Mouse (Mus musculus): ENCODE data around the gene Slc28a3.

The Slc28a3 gene

GRCm38 (mm10) chr13:58610716-58611115 is at the start of gene Slc28a3:
Gene Slc28a3, minus strand, starts transcription at chr13:58610877.
- DNase-seq (ENCODE audit: extremely low spot score): no peak

DNA sequence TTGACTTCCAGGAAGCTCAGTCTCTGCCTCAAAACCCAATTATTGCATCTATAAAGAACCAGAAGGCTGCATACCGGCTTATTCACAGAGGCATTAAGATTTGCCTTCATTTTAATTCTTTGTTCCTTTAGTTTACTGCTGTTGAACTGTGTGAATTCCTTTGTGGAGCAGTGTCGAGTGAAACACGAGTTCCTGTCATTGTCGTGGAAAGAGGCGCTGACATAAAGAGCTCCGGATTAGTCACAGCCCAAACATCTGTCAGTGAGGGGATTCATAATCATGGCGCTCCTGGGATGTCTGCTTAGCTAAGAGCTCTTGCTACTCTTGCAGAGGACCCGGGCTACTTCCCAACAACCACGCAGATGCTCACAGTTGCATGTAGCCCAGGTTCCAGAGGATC is 47.3 kb upstream of the Slc28a3 start:
- no peak for DNase-seq (ENCODE audit: extremely low spot score)

DNA sequence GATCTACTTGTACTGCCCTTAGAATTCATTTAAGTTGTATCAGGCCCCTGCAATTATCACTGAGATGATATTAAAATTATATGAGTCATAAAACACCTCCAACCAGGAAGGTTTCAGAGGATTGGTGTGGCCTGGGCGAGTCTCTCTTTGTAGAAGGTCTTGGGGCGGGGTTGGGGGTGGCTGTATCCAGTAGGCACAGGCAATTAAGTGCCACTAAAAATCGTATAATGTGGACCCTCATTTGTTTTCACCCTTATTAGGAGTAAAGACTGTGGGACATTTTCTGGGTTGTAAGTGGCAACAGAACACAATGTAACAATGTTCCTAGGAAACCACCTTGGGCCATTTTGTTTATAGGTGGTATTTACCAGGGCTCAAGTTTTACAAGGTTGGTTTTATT is 46.2 kb upstream of the Slc28a3 start:
- DNase-seq (ENCODE audit: extremely low spot score): no peak

DNA sequence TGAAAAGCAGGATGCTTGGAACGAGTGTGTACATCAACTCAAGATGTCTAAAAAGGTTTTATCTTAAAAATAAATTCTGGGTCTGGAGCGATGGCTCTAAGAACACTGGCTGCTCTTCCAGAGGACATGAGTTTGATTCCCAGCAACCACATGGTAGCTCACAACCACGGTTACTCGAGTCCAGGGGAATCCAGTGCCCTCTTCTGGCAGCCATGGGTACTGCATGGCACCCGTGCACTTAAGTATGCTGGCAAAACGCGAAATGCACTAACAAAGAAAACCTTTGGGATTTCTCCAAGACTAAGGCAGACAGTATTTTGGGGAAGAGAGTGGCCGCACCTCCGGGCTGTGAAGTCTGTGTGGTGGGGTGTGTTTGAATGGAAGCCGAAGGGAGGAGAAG is 44.9 kb upstream of the Slc28a3 start:
- no peak for DNase-seq (ENCODE audit: extremely low spot score)

DNA sequence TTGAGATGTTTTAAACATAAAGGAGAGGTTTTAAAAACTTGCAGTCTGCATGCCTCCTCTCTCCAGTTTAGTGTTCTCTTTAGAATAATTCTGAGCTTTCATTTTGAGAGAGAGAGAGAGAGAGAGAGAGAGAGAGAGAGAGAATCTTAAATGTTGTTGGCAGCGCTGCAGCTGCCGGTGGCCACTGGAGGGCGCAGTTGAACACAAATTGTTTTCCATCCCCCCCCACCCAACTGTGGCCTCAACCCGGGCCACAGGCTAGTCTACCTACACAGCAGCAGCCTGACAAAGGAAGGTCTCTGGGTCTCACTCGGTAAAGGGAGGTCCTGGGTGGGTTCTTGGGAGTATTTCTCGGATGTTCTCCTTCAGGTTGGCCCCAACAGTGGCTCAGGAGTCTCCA is 29.7 kb upstream of the Slc28a3 start:
- peak; percentile 51 for DNase-seq (ENCODE audit: extremely low spot score)

- no peak for DNase-seq (ENCODE audit: extremely low spot score)
Observed at GRCm38 (mm10) chr13:58638950-58639349, 28.3 kb upstream of the Slc28a3 start.

GRCm38 (mm10) chr13:58637360-58638002 is 26.8 kb upstream of the Slc28a3 start:
- DNase-seq (ENCODE audit: extremely low spot score): peak; percentile 55

DNA sequence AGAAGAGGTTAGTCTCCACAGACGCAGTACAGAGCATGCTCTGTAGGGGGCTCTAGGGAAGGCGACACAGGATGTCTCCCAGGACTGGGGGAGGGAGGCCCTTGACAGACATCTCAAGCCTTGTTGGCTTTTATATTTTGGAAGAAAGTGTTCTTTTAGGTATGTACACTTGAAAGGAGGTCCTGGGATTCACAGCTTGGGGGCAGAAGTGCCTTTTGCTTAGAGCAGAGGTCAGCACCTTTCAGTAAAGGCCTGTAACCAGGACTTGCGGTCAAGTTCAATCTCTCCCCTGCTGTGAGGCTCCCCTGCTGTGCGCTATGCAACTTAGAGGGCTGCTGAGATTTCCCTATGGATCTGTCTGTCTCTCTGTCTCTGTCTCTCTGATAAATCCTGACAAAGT is 23.2 kb upstream of the Slc28a3 start:
- no peak for DNase-seq (ENCODE audit: extremely low spot score)

GRCm38 (mm10) chr13:58630756-58631155 is 20.1 kb upstream of the Slc28a3 start:
- DNase-seq (ENCODE audit: extremely low spot score): no peak

DNA sequence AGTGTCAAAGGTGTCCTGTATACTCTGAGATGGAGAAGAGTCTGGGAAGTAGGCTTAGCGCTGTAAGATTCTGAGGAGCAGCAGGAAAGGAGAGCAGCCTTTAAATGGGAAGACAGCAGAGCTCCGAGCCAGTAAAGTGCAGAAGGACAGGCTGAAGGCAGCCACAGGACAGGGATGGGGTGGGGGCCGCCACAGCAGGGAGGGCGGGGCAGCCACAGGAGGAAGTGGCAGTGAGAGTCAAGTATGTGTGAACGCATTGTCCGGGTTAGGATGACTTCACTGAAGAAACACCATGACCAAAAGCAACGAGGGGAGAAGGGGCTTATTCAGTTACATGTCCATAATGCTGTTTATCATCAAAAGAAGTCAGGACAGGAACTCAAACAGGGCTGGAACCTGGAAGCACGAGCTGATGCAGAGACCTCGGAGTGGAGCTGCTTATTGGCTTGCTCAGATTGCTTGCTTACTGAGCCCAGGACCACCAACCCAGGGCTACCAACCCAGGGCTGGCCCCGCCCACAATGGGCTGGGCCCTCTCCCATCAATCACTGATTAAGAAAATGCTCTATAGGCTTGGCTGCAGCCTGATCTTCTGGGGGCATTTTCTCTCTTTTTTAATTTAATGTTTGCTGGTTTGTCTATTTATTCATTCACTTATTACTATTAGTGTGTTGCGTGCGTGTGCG is 18.8 kb upstream of the Slc28a3 start:
- DNase-seq (ENCODE audit: extremely low spot score): peak; percentile 58

DNA sequence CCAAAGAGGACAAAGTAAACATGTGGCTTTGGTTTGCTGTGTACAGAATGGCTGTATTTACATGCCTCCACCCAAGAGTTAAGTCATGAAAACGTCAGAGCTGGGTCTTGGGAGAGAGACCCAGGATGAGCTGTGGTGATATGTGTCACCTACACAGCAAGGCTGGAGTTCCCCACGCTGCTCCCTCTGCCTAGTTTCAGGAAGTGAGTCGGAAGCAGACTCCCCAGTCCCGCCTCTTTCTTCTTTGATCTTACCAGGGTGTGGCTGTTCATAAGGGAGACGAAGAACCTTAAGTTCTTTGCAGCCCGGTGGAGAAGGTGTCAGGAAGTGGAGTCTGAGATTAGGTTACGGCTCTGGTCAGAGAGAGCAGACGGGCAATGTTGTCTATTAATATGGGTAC is 12.0 kb upstream of the Slc28a3 start:
- DNase-seq (ENCODE audit: extremely low spot score): no peak

- DNase-seq (ENCODE audit: extremely low spot score): no peak
Observed at GRCm38 (mm10) chr13:58619301-58619700, 8.6 kb upstream of the Slc28a3 start.

DNA sequence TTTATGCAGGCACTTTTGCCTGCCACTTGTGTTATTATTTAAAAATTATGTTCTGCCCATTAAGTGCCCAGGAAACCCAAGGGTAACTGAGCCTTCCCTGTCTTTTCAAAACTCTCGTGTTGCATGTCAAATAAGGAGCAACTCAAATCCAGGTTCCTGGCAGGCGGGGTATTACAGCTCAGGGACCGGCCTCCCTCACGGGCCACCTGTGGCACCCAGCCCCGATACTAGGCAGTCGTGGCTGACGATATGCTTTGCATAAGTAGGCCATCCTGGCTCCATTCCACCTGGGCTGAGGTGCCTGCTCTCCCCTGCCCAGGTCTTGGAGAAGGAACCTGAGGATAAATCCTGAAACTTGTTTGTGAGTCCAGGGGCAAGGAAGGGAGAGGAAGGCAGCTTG is 618 bp downstream of the Slc28a3 start:
- DNase-seq (ENCODE audit: extremely low spot score): no peak

DNA sequence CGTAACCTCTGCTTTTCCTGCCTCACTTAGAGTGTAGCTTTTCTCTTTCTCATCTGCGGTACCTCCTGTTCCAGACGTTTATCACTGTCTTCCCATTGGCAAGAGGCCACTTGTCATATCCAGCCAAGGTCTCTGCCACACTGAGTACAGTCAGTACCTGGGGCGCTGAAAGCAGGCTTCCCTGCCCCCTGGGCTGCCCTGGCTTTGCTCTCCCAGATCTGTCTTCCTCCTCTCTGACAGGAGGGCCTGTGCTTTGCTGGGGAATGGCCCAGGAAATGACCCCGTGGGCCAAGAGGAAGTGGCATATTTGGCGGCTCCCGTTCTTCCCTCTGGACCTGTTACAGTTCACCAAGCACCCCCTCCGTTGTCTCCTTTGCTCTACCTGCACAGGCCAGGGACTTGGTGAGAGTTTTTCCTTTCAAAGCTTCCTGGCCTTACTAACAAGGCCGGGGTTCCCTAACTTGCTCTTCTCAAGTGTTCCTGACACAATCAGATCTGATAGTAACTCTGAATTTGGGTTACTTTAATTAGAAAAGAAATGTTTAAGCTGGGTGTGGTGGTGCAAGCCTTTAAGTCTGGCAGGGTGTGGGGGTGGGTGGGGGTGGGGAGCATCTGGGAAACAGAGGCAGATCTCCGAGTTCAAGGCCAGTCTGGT is 9.3 kb downstream of the Slc28a3 start:
- no peak for DNase-seq (ENCODE audit: extremely low spot score)

- peak; percentile 5 for DNase-seq (ENCODE audit: extremely low spot score)
Observed at GRCm38 (mm10) chr13:58598578-58598977, 12.1 kb downstream of the Slc28a3 start.

- DNase-seq (ENCODE audit: extremely low spot score): peak; percentile 36
Observed at GRCm38 (mm10) chr13:58593129-58593528, 17.5 kb downstream of the Slc28a3 start.

GRCm38 (mm10) chr13:58591912-58592311 is 18.8 kb downstream of the Slc28a3 start:
- no peak for DNase-seq (ENCODE audit: extremely low spot score)

DNA sequence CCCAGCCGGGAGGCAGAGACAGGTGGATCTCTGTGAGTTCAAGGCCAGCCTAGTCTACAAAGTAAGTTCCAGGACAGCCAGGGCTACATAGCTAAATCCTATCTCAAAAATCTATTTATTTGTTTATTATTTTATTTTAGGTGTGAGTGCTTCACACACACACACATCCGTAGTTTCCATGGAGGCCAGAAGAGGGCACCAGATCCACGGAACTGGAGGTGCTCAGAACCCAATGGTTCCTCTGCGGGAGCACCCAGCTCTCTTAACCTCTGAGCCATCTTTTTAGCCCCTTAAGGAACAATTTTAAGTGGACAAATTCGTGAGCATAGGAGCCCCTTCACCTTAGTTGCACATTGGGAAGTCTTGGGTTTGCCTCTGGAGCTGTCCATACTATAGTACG is 20.0 kb downstream of the Slc28a3 start:
- DNase-seq (ENCODE audit: extremely low spot score): peak; percentile 45

GRCm38 (mm10) chr13:58589517-58589858 is 21.2 kb downstream of the Slc28a3 start:
- DNase-seq (ENCODE audit: extremely low spot score): peak; percentile 84

DNA sequence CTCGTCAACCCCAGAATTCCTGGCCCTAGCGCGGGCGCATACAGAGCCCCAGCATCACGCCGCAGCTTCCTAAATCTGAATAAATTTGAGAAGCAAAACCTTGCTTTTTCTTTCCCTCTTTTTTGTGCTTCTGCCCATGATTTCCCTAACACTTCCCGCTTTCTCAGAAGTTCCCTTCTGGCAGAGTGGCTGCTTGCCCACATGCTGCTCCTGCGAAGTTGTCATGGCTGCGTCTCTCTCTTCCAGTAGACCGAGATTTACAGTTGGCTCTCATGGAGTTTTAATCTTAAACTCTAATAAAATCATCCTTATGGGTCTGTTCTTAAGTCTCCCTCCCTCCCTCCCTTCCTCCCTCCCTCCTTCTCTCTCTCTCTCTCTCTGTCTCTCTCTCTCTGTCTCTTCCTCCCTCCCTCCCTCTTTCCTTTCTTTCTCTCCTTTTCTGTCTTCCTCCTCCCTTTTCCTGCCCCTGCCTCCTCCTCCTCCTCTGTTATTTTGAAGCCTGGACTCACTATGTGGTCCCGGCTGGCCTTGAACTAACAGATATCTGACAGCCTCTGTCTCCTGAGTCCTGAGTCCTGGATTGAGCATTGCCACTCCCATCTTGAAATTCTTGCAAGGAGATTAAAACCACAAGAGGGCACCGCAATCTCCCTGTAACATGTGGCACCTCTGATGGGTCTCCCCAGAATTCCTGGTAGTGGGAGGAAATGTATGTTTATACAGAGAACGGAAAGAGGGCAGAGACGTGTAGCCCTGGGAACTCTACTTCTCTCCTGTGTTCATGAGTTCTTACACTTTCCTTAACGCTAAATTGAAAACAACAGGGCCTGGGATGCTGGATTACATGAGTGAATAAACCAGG is 21.8 kb downstream of the Slc28a3 start:
- no peak for DNase-seq (ENCODE audit: extremely low spot score)

- DNase-seq (ENCODE audit: extremely low spot score): no peak
Observed at GRCm38 (mm10) chr13:58587962-58588361, 22.7 kb downstream of the Slc28a3 start.

DNA sequence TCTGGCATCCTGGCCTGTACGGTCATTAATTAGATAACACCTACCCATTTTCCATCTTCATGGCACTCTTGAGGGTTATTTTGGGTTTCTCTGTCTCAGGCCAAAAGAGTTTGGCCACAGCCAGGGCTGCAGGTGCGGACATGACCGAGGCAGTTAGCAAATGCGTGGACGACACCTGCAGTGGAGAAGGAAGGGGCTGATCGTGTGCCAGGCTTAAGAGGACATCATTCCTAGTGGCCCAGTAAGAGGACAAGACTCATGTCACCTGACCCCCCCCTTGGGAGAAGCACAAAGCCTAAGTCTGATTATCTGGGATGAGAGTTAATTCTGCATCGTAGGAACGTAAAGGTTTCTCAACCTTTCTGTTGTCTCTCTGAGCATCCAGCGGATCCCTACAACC is 44.5 kb downstream of the Slc28a3 start:
- no peak for DNase-seq (ENCODE audit: extremely low spot score)
